Mouse (Mus musculus) brain, embryonic 14.5 days (tissue): Measurements from ENCODE around the gene Lsp1.

ENCODE experiments used
- CTCF ChIP-seq: fragments of 200-500 bp; IDR thresholded peaks from 2 replicates; pipeline ENCODE4 v1.5.1; 2012; ENCODE audit warnings: inconsistent platforms, mild to moderate bottlenecking, moderate library complexity, borderline replicate concordance; ENCODE audit not compliant: insufficient read depth, insufficient read length; ENCODE audit errors: extremely low read depth
- POLR2A ChIP-seq: fragments of 200-500 bp; IDR thresholded peaks from 2 replicates; pipeline ENCODE4 v1.6.1; 2012; ENCODE audit warnings: mild to moderate bottlenecking, inconsistent platforms, borderline replicate concordance; ENCODE audit not compliant: poor library complexity, insufficient read depth, insufficient read length, severe bottlenecking; ENCODE audit errors: extremely low read depth

- no peak for TF ChIP-seq CTCF
- TF ChIP-seq POLR2A, result no peak
Observed at GRCm38 (mm10) chr7:142535116-142535515, 74.5 kb downstream of the Lsp1 start.
